Mouse (Mus musculus): ENCODE measurements around the gene Fkbpl. TPM values are rescaled to one million over a fixed set of nuclear protein-coding genes. Genes with fewer than 3 reads are reported as not detected.

Gene Fkbpl
- 4.7 TPM for polyA plus RNA-seq (2014; fragmentation: Illumina TruSeq; extraction: RNeasy Lipid Tissue Mini Kit (QIAGEN cat#74804); ENCODE audit: low read depth, low replicate concordance)

GRCm38 (mm10) chr17:34644608-34645007 lies at the start of gene Fkbpl:
Gene Fkbpl, plus strand, starts transcription at chr17:34644764.

GRCm38 (mm10) chr17:34597566-34598095 lies 46.9 kb upstream of the Fkbpl start, which contains the start of gene Ager:
Gene Ager, plus strand, starts transcription at chr17:34597862.

GRCm38 (mm10) chr17:34603375-34604060 lies 41.0 kb upstream of the Fkbpl start, which contains the start of gene Rnf5:
Gene Rnf5, minus strand, starts transcription at chr17:34603690.

GRCm38 (mm10) chr17:34604061-34604508 lies 40.5 kb upstream of the Fkbpl start, which contains the start of gene Agpat1:
Gene Agpat1, plus strand, starts transcription at chr17:34604262.

GRCm38 (mm10) chr17:34615871-34616270 lies 28.7 kb upstream of the Fkbpl start, which contains the start of gene Egfl8:
Gene Egfl8, minus strand, starts transcription at chr17:34615971.

GRCm38 (mm10) chr17:34627943-34628643 lies 16.5 kb upstream of the Fkbpl start, which contains the start of gene Ppt2:
Gene Ppt2, minus strand, starts transcription at chr17:34628510.

GRCm38 (mm10) chr17:34629221-34629751 lies 15.3 kb upstream of the Fkbpl start, which contains the start of gene Prrt1:
Gene Prrt1, plus strand, starts transcription at chr17:34629533.

GRCm38 (mm10) chr17:34646906-34647787 lies 2.6 kb downstream of the Fkbpl start, which contains the start of gene Atf6b:
Gene Atf6b, plus strand, starts transcription at chr17:34647146.

GRCm38 (mm10) chr17:34670235-34670634 lies 25.7 kb downstream of the Fkbpl start, which contains the start of gene Tnxb:
Gene Tnxb, plus strand, starts transcription at chr17:34670535.

Other genes with a start within 250 kb of the Fkbpl start
- 3.4 TPM for gene BC051142, start 245.9 kb upstream of the Fkbpl start, polyA plus RNA-seq (2014; fragmentation: Illumina TruSeq; extraction: RNeasy Lipid Tissue Mini Kit (QIAGEN cat#74804); ENCODE audit: low read depth, low replicate concordance)
- not detected for gene Btnl4, start 167.4 kb upstream of the Fkbpl start, polyA plus RNA-seq (2014; fragmentation: Illumina TruSeq; extraction: RNeasy Lipid Tissue Mini Kit (QIAGEN cat#74804); ENCODE audit: low read depth, low replicate concordance)
- not detected for gene Btnl6, start 127.4 kb upstream of the Fkbpl start, polyA plus RNA-seq (2014; fragmentation: Illumina TruSeq; extraction: RNeasy Lipid Tissue Mini Kit (QIAGEN cat#74804); ENCODE audit: low read depth, low replicate concordance)
- gene Notch4, start 80.5 kb upstream of the Fkbpl start, polyA plus RNA-seq (2014; fragmentation: Illumina TruSeq; extraction: RNeasy Lipid Tissue Mini Kit (QIAGEN cat#74804); ENCODE audit: low read depth, low replicate concordance), result 1.3 TPM
- not detected for gene Gpsm3, start 55.0 kb upstream of the Fkbpl start, polyA plus RNA-seq (2014; fragmentation: Illumina TruSeq; extraction: RNeasy Lipid Tissue Mini Kit (QIAGEN cat#74804); ENCODE audit: low read depth, low replicate concordance)
- gene Pbx2, start 53.5 kb upstream of the Fkbpl start, polyA plus RNA-seq (2014; fragmentation: Illumina TruSeq; extraction: RNeasy Lipid Tissue Mini Kit (QIAGEN cat#74804); ENCODE audit: low read depth, low replicate concordance), result 14.3 TPM
- not detected for gene Ager, start 46.9 kb upstream of the Fkbpl start, polyA plus RNA-seq (2014; fragmentation: Illumina TruSeq; extraction: RNeasy Lipid Tissue Mini Kit (QIAGEN cat#74804); ENCODE audit: low read depth, low replicate concordance)
- gene Rnf5, start 41.1 kb upstream of the Fkbpl start, polyA plus RNA-seq (2014; fragmentation: Illumina TruSeq; extraction: RNeasy Lipid Tissue Mini Kit (QIAGEN cat#74804); ENCODE audit: low read depth, low replicate concordance), result 60.1 TPM
- 3.4 TPM for gene Agpat1, start 40.5 kb upstream of the Fkbpl start, polyA plus RNA-seq (2014; fragmentation: Illumina TruSeq; extraction: RNeasy Lipid Tissue Mini Kit (QIAGEN cat#74804); ENCODE audit: low read depth, low replicate concordance)
- not detected for gene Egfl8, start 28.8 kb upstream of the Fkbpl start, polyA plus RNA-seq (2014; fragmentation: Illumina TruSeq; extraction: RNeasy Lipid Tissue Mini Kit (QIAGEN cat#74804); ENCODE audit: low read depth, low replicate concordance)
- 5.6 TPM for gene Ppt2, start 16.3 kb upstream of the Fkbpl start, polyA plus RNA-seq (2014; fragmentation: Illumina TruSeq; extraction: RNeasy Lipid Tissue Mini Kit (QIAGEN cat#74804); ENCODE audit: low read depth, low replicate concordance)
- gene Prrt1, start 15.2 kb upstream of the Fkbpl start, polyA plus RNA-seq (2014; fragmentation: Illumina TruSeq; extraction: RNeasy Lipid Tissue Mini Kit (QIAGEN cat#74804); ENCODE audit: low read depth, low replicate concordance), result 3.4 TPM
- gene Atf6b, start 2.4 kb downstream of the Fkbpl start, polyA plus RNA-seq (2014; fragmentation: Illumina TruSeq; extraction: RNeasy Lipid Tissue Mini Kit (QIAGEN cat#74804); ENCODE audit: low read depth, low replicate concordance), result 2.6 TPM
- 0.17 TPM for gene Tnxb, start 25.8 kb downstream of the Fkbpl start, polyA plus RNA-seq (2014; fragmentation: Illumina TruSeq; extraction: RNeasy Lipid Tissue Mini Kit (QIAGEN cat#74804); ENCODE audit: low read depth, low replicate concordance)
- gene C4b, start 99.1 kb downstream of the Fkbpl start, polyA plus RNA-seq (2014; fragmentation: Illumina TruSeq; extraction: RNeasy Lipid Tissue Mini Kit (QIAGEN cat#74804); ENCODE audit: low read depth, low replicate concordance), result 9.4 TPM
- 560 TPM for gene Cyp21a1, start 159.8 kb downstream of the Fkbpl start, polyA plus RNA-seq (2014; fragmentation: Illumina TruSeq; extraction: RNeasy Lipid Tissue Mini Kit (QIAGEN cat#74804); ENCODE audit: low read depth, low replicate concordance)
- gene Stk19, start 192.2 kb downstream of the Fkbpl start, polyA plus RNA-seq (2014; fragmentation: Illumina TruSeq; extraction: RNeasy Lipid Tissue Mini Kit (QIAGEN cat#74804); ENCODE audit: low read depth, low replicate concordance), result 11.5 TPM
- 3.9 TPM for gene Dxo, start 192.3 kb downstream of the Fkbpl start, polyA plus RNA-seq (2014; fragmentation: Illumina TruSeq; extraction: RNeasy Lipid Tissue Mini Kit (QIAGEN cat#74804); ENCODE audit: low read depth, low replicate concordance)
- 3.8 TPM for gene Skiv2l, start 205.4 kb downstream of the Fkbpl start, polyA plus RNA-seq (2014; fragmentation: Illumina TruSeq; extraction: RNeasy Lipid Tissue Mini Kit (QIAGEN cat#74804); ENCODE audit: low read depth, low replicate concordance)
- 2.9 TPM for gene Nelfe, start 205.6 kb downstream of the Fkbpl start, polyA plus RNA-seq (2014; fragmentation: Illumina TruSeq; extraction: RNeasy Lipid Tissue Mini Kit (QIAGEN cat#74804); ENCODE audit: low read depth, low replicate concordance)
- 1.3 TPM for gene Cfb, start 217.8 kb downstream of the Fkbpl start, polyA plus RNA-seq (2014; fragmentation: Illumina TruSeq; extraction: RNeasy Lipid Tissue Mini Kit (QIAGEN cat#74804); ENCODE audit: low read depth, low replicate concordance)
- 2.7 TPM for gene Zbtb12, start 234.7 kb downstream of the Fkbpl start, polyA plus RNA-seq (2014; fragmentation: Illumina TruSeq; extraction: RNeasy Lipid Tissue Mini Kit (QIAGEN cat#74804); ENCODE audit: low read depth, low replicate concordance)
- gene Gm20547, start 237.3 kb downstream of the Fkbpl start, polyA plus RNA-seq (2014; fragmentation: Illumina TruSeq; extraction: RNeasy Lipid Tissue Mini Kit (QIAGEN cat#74804); ENCODE audit: low read depth, low replicate concordance), result 1.3 TPM